Mouse (Mus musculus): ENCODE data around the gene Zfx.

- no peak for TF ChIP-seq CTCF (IDR thresholded peaks at IDR 0.05; ENCODE audit: extremely low read depth, insufficient read length, insufficient replicate concordance, low read depth, low read length)
- TF ChIP-seq POLR2A (IDR thresholded peaks at IDR 0.05; ENCODE audit: low read depth, low read length), result no peak
Measured at GRCm38 (mm10) chrX:94135084-94135483, 11.6 kb upstream of the Zfx start.
